Mouse (Mus musculus): ENCODE data around the gene Gm7358. TPM values are rescaled to one million over a fixed set of nuclear protein-coding genes. Genes with fewer than 3 reads are reported as not detected.
"Not testable (repeated sequence)": the region's sequence is repeated elsewhere in the genome, so short reads cannot be mapped to it uniquely, and the experiment has no call there.

Gm7358 gene
- not detected in 2 replicates for polyA plus RNA-seq (2016; fragmentation: Nextera tagmentation; extraction: Ambion mirVana)

DNA sequence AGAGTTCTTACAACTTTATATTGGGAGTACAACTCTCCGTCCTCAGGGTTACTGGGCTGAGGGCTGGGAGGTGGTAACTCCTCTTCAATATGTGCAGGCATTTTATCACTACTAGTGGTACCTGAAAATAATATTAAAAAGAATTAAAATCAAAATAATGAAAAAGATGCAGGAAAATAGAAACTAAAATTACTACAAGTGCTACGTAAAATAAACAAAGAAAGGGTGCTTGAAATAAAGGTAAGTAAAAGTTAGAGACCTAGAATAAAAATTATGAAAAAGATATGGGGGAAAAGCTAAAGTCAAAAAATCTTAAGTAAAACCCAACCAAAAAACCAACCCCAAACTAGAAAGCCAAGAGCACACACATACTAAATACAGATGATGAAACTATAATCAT is at the start of gene Gm7358:
Gene Gm7358, minus strand, starts transcription at position 101 of the 400 bp plus-strand sequence.
- not testable (repeated sequence) for H3K9me3 ChIP-seq; H3K27ac ChIP-seq; H3K4me1 ChIP-seq; H3K4me3 ChIP-seq; ATAC-seq (ENCODE audit: low FRiP score, low read depth); H3K9ac ChIP-seq; H3K27me3 ChIP-seq (replicated peaks); H3K36me3 ChIP-seq; H3K4me2 ChIP-seq (replicated peaks)
- 100% methylated on average over 1 of the region's 2 CpGs for WGBS

DNA sequence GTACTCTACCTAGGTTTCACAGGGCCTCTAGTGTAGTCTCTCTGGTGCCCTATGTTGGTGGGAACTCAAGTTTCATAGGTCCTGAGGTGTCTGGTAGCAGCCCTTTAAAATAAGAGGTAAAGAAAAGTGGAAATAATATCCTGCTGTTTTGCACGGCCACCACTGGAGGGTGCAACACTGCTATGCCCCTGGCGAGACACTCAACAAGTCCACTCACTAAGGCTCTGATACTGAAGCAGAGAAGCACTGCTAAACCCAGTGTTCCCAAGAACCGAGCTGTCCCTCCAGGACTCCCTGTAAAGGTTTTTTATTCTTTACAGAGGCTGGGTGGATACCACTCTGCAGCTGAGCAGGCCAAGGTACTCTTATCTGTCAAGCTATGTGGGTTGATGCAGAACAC is 43.7 kb upstream of the Gm7358 start:
- 20% methylated on average over 3 of the region's 3 CpGs for WGBS
- not testable (repeated sequence) for H3K27ac ChIP-seq; H3K9ac ChIP-seq; ATAC-seq (ENCODE audit: low FRiP score, low read depth); H3K4me1 ChIP-seq; H3K36me3 ChIP-seq; H3K4me2 ChIP-seq (replicated peaks); H3K27me3 ChIP-seq (replicated peaks); H3K9me3 ChIP-seq; H3K4me3 ChIP-seq

DNA sequence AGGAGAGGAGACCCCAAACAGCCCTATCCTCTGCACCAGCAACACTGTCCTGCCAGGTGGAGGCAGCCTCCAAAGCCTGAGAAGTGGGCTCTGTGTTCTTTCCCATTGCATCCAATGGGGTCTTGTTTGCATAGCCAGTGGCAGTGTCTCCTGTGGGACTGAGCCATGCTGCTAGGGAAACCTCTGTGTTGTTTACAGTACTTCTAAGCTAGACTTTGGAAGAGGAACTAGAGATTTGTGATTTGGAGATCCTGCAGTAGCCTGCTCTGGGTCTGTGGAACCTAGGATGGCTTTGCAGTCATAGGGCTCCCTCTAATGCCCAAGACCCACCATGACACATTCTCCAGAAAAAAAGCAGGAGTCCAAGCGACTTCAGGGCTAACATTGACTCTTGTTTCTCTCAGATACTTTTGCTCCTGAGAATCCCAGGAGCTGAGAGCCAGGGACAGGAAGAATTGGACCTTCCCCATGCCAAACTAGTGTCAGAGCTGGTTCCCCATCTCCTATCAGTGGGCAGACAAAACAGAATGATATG is 42.2 kb upstream of the Gm7358 start:
- 21% methylated on average over 1 of the region's 1 CpGs for WGBS
- not testable (repeated sequence) for H3K9ac ChIP-seq; H3K36me3 ChIP-seq; H3K27ac ChIP-seq; H3K4me3 ChIP-seq; H3K27me3 ChIP-seq (replicated peaks); H3K9me3 ChIP-seq; H3K4me2 ChIP-seq (replicated peaks); ATAC-seq (ENCODE audit: low FRiP score, low read depth); H3K4me1 ChIP-seq

DNA sequence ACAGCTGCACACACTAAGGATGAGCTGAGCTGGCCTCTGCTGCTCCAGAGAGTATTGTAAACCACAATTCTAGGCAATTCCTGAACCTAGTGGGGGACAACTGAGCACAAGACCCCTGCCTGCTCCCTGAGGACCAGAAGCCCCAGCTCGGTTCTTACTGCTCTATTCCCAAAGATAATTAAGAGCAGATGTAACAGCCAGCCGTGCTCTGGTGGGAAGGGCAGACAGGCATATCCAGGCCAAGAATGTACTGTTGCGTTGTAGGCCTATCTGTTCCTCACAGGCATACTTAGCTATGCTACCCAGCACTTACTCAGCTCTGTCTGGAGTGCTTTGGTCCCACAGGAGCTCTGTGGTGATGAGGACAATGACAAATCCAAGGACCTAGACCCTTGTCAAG is 40.6 kb upstream of the Gm7358 start:
- ATAC-seq (ENCODE audit: low FRiP score, low read depth); H3K9ac ChIP-seq; H3K27me3 ChIP-seq (replicated peaks); H3K4me3 ChIP-seq; H3K4me2 ChIP-seq (replicated peaks); H3K27ac ChIP-seq; H3K4me1 ChIP-seq; H3K9me3 ChIP-seq; H3K36me3 ChIP-seq: not testable (repeated sequence)
- WGBS, result 54% methylated on average over 3 of the region's 3 CpGs

DNA sequence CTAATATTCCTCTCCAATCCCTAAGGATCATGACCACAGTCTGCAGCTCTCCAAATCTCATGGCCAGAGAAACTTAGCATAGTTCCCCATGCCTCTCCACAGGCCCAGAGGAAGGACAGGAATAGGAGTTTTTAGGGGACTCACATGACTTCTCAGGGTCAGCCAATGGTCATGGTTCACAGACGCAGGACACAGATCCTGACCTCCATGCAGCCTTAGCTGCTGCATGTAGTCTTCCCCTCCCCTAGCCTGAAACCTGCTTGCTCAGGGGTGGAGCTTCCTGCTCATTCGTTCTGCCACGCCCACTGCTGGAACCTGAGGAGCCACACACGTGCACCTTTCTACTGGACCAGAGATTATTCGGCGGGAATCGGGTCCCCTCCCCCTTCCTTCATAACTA is 34.8 kb upstream of the Gm7358 start:
- not testable (repeated sequence) for ATAC-seq (ENCODE audit: low FRiP score, low read depth); H3K4me3 ChIP-seq; H3K4me2 ChIP-seq (replicated peaks); H3K9me3 ChIP-seq; H3K9ac ChIP-seq; H3K27ac ChIP-seq; H3K36me3 ChIP-seq; H3K4me1 ChIP-seq; H3K27me3 ChIP-seq (replicated peaks)
- 42% methylated on average over 3 of the region's 7 CpGs for WGBS

DNA sequence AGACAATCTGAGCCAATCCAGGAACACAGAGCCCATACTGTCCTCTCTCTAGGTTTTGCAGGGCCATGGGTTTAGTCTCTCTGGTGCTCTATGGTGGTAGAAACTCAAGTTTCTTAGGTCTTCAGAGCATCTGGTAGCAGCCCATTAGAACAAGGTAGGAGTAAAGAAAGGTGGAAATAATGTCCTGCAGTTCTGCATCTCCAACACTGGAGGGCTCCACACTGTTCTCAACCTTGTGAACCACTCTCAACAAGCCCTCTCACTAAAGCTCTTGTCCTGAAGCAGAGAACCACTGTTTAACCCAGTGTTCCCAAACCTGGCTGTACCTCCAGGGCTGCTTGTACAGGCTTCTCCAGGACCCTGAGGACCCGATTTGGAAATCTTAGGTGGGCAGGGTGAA is 27.3 kb upstream of the Gm7358 start:
- WGBS, result 9% methylated on average over 1 of the region's 1 CpGs
- ATAC-seq (ENCODE audit: low FRiP score, low read depth); H3K4me2 ChIP-seq (replicated peaks); H3K4me3 ChIP-seq; H3K27me3 ChIP-seq (replicated peaks); H3K9me3 ChIP-seq; H3K27ac ChIP-seq; H3K9ac ChIP-seq; H3K36me3 ChIP-seq; H3K4me1 ChIP-seq: not testable (repeated sequence)

DNA sequence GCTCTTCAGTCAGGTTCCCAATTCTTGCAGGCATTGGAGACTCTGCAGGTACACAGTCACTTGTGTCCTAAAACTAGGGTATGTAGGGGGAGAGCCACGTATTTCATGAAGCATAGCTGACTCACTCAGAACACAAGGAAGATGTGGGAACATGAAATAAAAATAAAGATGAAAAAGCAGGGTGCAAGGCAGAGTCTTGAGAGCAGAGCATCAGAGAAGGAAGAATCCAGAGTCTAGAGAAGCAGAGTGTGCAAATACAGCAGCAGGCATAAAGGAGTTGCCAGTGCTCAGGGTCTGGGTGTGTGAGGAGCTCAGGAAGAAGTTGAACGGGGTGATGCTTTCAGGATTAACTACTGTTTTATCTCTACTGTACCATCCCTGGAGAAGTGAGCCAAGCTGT is 17.5 kb downstream of the Gm7358 start:
- H3K36me3 ChIP-seq; H3K4me3 ChIP-seq; H3K4me1 ChIP-seq; ATAC-seq (ENCODE audit: low FRiP score, low read depth); H3K27ac ChIP-seq; H3K9ac ChIP-seq; H3K27me3 ChIP-seq (replicated peaks); H3K4me2 ChIP-seq (replicated peaks); H3K9me3 ChIP-seq: not testable (repeated sequence)
- WGBS, result 84% methylated on average over 1 of the region's 2 CpGs

DNA sequence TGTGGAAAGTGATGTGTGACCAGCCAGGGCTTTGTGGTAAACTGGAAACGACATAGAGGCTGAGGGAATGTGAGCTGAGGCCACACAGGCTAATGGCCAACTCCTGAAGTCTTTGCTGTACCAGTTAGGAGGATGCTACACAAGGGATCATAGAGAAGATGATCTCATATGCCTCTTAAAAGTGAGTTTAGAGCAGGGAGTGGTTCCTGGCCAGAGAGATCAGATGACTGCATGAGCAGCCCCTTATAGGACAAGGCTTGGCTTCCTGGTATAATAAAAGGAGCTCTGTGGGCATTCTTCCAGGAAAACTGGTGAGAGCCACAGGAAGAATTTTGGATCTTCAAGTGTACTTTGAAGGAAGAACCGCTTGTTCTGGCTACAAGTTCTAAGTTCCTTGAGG is 22.3 kb downstream of the Gm7358 start:
- H3K4me1 ChIP-seq; H3K27ac ChIP-seq; H3K4me3 ChIP-seq; H3K36me3 ChIP-seq; ATAC-seq (ENCODE audit: low FRiP score, low read depth); H3K9ac ChIP-seq; H3K9me3 ChIP-seq; H3K27me3 ChIP-seq (replicated peaks); H3K4me2 ChIP-seq (replicated peaks): not testable (repeated sequence)
- WGBS, result 58% methylated on average over 1 of the region's 2 CpGs

DNA sequence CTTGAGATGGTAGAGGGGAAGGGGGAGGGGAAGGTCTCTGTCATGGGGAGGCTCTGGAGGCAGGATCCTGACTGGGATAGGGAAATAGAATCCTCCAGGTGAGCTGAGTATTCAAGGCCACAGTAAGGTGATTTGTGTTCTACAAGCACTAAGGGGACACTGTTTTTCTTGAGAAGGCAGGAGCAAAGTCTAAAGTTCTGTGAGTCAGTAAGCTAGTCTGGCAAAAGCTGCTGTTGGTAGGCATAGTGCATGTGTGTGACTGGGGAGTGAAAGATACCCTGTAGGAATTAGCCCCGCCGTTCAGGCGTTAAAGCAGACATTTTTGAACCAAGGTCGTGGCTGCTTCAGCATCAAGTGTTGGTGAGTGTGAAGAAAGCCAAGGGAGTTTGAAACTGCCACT is 23.2 kb downstream of the Gm7358 start:
- H3K27ac ChIP-seq; H3K4me2 ChIP-seq (replicated peaks); H3K4me1 ChIP-seq; H3K9ac ChIP-seq; H3K4me3 ChIP-seq; H3K9me3 ChIP-seq; ATAC-seq (ENCODE audit: low FRiP score, low read depth); H3K27me3 ChIP-seq (replicated peaks); H3K36me3 ChIP-seq: not testable (repeated sequence)
- WGBS, result 89% methylated on average over 4 of the region's 4 CpGs

Other genes starting within 250 kb of the Gm7358 start
- gene Gm7168, start 111.2 kb downstream of the Gm7358 start, polyA plus RNA-seq (2016; fragmentation: Nextera tagmentation; extraction: Ambion mirVana), result not detected in 2 replicates
- not detected in 2 replicates for gene Gm7356, start 55.8 kb downstream of the Gm7358 start, polyA plus RNA-seq (2016; fragmentation: Nextera tagmentation; extraction: Ambion mirVana)
- 0.64 and 0.70 TPM in 2 replicates for gene Dact2, start 144.8 kb upstream of the Gm7358 start, polyA plus RNA-seq (2016; fragmentation: Nextera tagmentation; extraction: Ambion mirVana)
- 19.1 and 23.3 TPM in 2 replicates for gene Smoc2, start 220.0 kb upstream of the Gm7358 start, polyA plus RNA-seq (2016; fragmentation: Nextera tagmentation; extraction: Ambion mirVana)

All from neural tube, embryonic 12.5 days (tissue).